Mouse (Mus musculus) heart, embryonic 12.5 days (tissue): ENCODE measurements at regions not wholly inside any gene's neighbourhood (a gene's known extent, or its start where the extent isn't known, plus 50 kb on each side); places are given as distances from the start of the nearest gene placed in this dataset.

Experiments
- ATAC-seq: fragments of 200-750 bp; cut with Nextera tagmentation; 2 replicates; pipeline ENCODE4 v1.8.0; 2017; ENCODE audit warnings: moderate TSS enrichment, moderate library complexity; ENCODE audit not compliant: insufficient number of reproducible peaks, low FRiP score
- H3K27ac ChIP-seq: fragments of 300-500 bp; sonication (generic); 2 replicates; pipeline ENCODE4 v1.5.1; 2016; ENCODE audit warnings: mild to moderate bottlenecking, moderate library complexity; ENCODE audit not compliant: poor library complexity, severe bottlenecking
- H3K27me3 ChIP-seq: fragments of 300-500 bp; sonication (generic); replicated peaks from 2 replicates; pipeline ENCODE4 v1.6.1; 2016; ENCODE audit warnings: mild to moderate bottlenecking, moderate library complexity
- H3K36me3 ChIP-seq: fragments of 300-500 bp; sonication (generic); 2 replicates; pipeline ENCODE4 v1.6.1; 2016; ENCODE audit warnings: mild to moderate bottlenecking, moderate library complexity
- H3K4me1 ChIP-seq: fragments of 300-500 bp; sonication (generic); replicated peaks from 2 replicates; pipeline ENCODE4 v1.6.1; 2016; ENCODE audit warnings: mild to moderate bottlenecking
- H3K4me2 ChIP-seq: fragments of 300-500 bp; sonication (generic); 2 replicates; pipeline ENCODE4 v1.6.1; 2016; ENCODE audit warnings: mild to moderate bottlenecking, moderate library complexity
- H3K4me3 ChIP-seq: fragments of 300-500 bp; sonication (generic); 2 replicates; pipeline ENCODE4 v1.5.1; 2016; ENCODE audit warnings: mild to moderate bottlenecking
- H3K9ac ChIP-seq: fragments of 300-500 bp; sonication (generic); 2 replicates; pipeline ENCODE4 v1.6.1; 2016; ENCODE audit warnings: mild to moderate bottlenecking, moderate library complexity
- H3K9me3 ChIP-seq: fragments of 300-500 bp; sonication (generic); replicated peaks from 2 replicates; pipeline ENCODE4 v1.6.1; 2016; ENCODE audit warnings: mild to moderate bottlenecking, moderate library complexity
- WGBS: fragments of 180-500 bp; shearing (Covaris S2); methylation state at CpG from one replicate; pipeline ENCODE4 v1.1.7; 2016; 5-methylcytosine and 5-hydroxymethylcytosine counted together

GRCm38 (mm10) chr10:122386748-122387147 lies 61.6 kb upstream of the Avpr1a start:
- H3K4me3 ChIP-seq, result no peak overlapping the region
- no peak for ATAC-seq
- H3K4me2 ChIP-seq, result no peak overlapping the region
- H3K9me3 ChIP-seq, result no peaks in the 10 kb centered on the region
- H3K27ac ChIP-seq, result no peak overlapping the region
- H3K4me1 ChIP-seq, result no peaks in the 10 kb centered on the region
- H3K36me3 ChIP-seq, result no peaks in the 10 kb centered on the region
- 88% methylated on average over 3 of the region's 3 CpGs for WGBS
- H3K9ac ChIP-seq, result no peak overlapping the region
- H3K27me3 ChIP-seq, result no peaks in the 10 kb centered on the region

- no peak overlapping the region for H3K4me3 ChIP-seq
- H3K27me3 ChIP-seq, result no peaks in the 10 kb centered on the region
- H3K4me2 ChIP-seq, result no peak overlapping the region
- H3K36me3 ChIP-seq, result no peaks in the 10 kb centered on the region
- H3K27ac ChIP-seq, result no peak overlapping the region
- 71% methylated on average over 3 of the region's 3 CpGs for WGBS
- no peak overlapping the region for H3K9ac ChIP-seq
- no peak for ATAC-seq
- no peaks in the 10 kb centered on the region for H3K9me3 ChIP-seq
- H3K4me1 ChIP-seq, result no peaks in the 10 kb centered on the region
These were observed 68.5 kb upstream of the Avpr1a start for GRCm38 (mm10) chr10:122379661-122380344.

GRCm38 (mm10) chr10:122343291-122343690 lies 105.0 kb upstream of the Avpr1a start:
- peaks cover 9% of the 10 kb centered on the region; the same call in 1 of the 2 replicates for H3K4me1 ChIP-seq
- 85% methylated on average over 9 of the region's 9 CpGs for WGBS
- no peaks in the 10 kb centered on the region for H3K9me3 ChIP-seq
- H3K4me2 ChIP-seq, result no peak overlapping the region
- no peaks in the 10 kb centered on the region for H3K36me3 ChIP-seq
- H3K27ac ChIP-seq, result no peak overlapping the region
- H3K4me3 ChIP-seq, result no peak overlapping the region
- no peaks in the 10 kb centered on the region for H3K27me3 ChIP-seq
- ATAC-seq, result no peak
- H3K9ac ChIP-seq, result no peak overlapping the region

DNA sequence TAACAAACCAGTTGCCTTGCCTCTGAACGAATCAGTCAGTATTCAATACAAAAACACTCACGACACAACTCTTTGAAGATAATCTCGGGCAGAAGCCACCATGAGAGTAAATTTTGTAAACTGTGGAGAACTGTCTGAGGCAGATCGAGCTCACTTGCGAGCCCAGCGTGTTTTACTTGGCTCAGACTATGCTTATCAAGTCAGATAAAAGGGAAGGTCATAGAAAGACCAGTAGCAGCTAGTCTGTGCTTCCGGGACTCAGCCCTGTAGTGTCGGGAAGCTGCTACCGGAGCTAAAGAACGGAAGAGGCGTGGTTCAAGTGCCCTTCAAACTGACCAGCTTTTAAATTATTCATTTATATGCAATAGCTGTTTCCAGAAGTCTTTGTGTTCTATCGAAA lies 105.9 kb upstream of the Avpr1a start:
- H3K36me3 ChIP-seq, result no peaks in the 10 kb centered on the region
- no peak overlapping the region for H3K27ac ChIP-seq
- peak; percentile 75; the same call in 1 of the 2 replicates for ATAC-seq
- H3K27me3 ChIP-seq, result no peaks in the 10 kb centered on the region
- H3K4me3 ChIP-seq, result no peak overlapping the region
- H3K4me2 ChIP-seq, result peak overlapping the region; percentile 33; the same call in 1 of the 2 replicates
- 40% methylated on average over 12 of the region's 12 CpGs for WGBS
- no peaks in the 10 kb centered on the region for H3K9me3 ChIP-seq
- H3K4me1 ChIP-seq, result peaks cover 9% of the 10 kb centered on the region; the same call in 1 of the 2 replicates
- H3K9ac ChIP-seq, result no peak overlapping the region

DNA sequence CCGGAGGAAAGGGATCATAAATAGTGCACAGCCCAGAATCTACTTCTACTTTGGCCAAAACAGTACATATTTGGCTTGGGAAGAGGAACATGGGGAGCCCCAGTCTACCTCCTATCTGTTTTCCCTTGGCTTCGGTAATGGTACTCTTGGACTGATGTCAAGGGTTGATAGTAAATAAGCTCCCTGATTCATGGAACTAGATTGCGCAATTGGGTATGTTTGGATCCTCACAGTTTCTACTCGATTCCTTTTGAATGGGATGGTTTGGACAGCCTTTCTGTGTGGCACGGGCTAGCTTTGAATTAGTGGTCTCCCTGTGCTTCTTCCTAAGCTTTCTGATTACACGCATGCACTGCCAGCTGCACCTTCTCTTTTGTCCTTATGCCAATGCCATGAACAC lies 121.4 kb upstream of the Avpr1a start:
- H3K9me3 ChIP-seq, result no peaks in the 10 kb centered on the region
- H3K4me3 ChIP-seq, result no peak overlapping the region
- no peaks in the 10 kb centered on the region for H3K4me1 ChIP-seq
- 80% methylated on average over 6 of the region's 6 CpGs for WGBS
- no peaks in the 10 kb centered on the region for H3K36me3 ChIP-seq
- no peaks in the 10 kb centered on the region for H3K27me3 ChIP-seq
- H3K9ac ChIP-seq, result no peak overlapping the region
- H3K27ac ChIP-seq, result no peak overlapping the region
- ATAC-seq, result no peak
- H3K4me2 ChIP-seq, result no peak overlapping the region

- 71% methylated on average over 4 of the region's 4 CpGs for WGBS
- Histone ChIP-seq H3K36me3 (no peaks in the 10 kb centered on the region), H3K9me3 (no peaks in the 10 kb centered on the region), H3K4me3 (no peak overlapping the region), H3K4me1 (no peaks in the 10 kb centered on the region), H3K27ac (no peak overlapping the region), H3K9ac (no peak overlapping the region), H3K4me2 (no peak overlapping the region), H3K27me3 (no peaks in the 10 kb centered on the region)
- no peak for ATAC-seq
These were observed 129.4 kb upstream of the Avpr1a start for GRCm38 (mm10) chr10:122318886-122319285.

DNA sequence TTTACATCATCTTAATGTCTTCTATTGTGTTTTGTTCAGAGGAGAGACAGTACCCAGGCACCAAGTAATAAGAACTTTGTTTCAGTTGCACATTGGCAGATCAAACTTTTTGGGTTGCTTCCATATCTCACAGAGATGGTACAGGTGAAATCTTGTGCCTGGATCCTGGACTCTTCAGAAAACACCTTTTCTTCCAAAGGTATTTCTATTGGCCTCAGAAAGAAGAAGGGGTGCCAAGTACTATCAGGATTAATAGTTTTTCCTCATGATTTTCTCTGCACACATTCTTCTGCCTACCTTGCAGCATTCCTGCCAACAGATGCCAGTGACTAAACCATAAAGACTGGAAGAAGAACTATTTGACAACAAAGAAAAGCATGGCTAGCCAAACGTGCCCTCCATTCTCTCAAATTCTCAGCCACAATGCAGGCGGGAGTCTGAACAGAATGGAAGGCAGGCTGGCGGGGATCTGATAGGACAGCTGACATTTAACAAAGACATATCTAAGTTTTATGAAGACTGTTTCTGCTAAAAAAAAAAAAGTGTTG lies 137.6 kb upstream of the Avpr1a start:
- H3K9me3 ChIP-seq, result no peaks in the 10 kb centered on the region
- no peak for ATAC-seq
- H3K27ac ChIP-seq, result no peak overlapping the region
- H3K36me3 ChIP-seq, result no peaks in the 10 kb centered on the region
- H3K4me3 ChIP-seq, result no peak overlapping the region
- H3K4me2 ChIP-seq, result no peak overlapping the region
- H3K9ac ChIP-seq, result no peak overlapping the region
- H3K27me3 ChIP-seq, result no peaks in the 10 kb centered on the region
- WGBS, result 76% methylated on average over 3 of the region's 3 CpGs
- no peaks in the 10 kb centered on the region for H3K4me1 ChIP-seq

GRCm38 (mm10) chr10:122308691-122309090 lies 139.6 kb upstream of the Avpr1a start:
- ATAC-seq, result no peak
- Histone ChIP-seq H3K36me3 (no peaks in the 10 kb centered on the region), H3K9me3 (no peaks in the 10 kb centered on the region), H3K4me3 (no peak overlapping the region), H3K27ac (no peak overlapping the region), H3K9ac (no peak overlapping the region), H3K4me2 (no peak overlapping the region), H3K4me1 (no peaks in the 10 kb centered on the region), H3K27me3 (no peaks in the 10 kb centered on the region)
- WGBS, result 79% methylated on average over 3 of the region's 3 CpGs

- no peak overlapping the region for H3K4me2 ChIP-seq
- no peak for ATAC-seq
- no peaks in the 10 kb centered on the region for H3K36me3 ChIP-seq
- WGBS, result 73% methylated on average over 6 of the region's 6 CpGs
- no peak overlapping the region for H3K4me3 ChIP-seq
- no peak overlapping the region for H3K27ac ChIP-seq
- H3K4me1 ChIP-seq, result no peaks in the 10 kb centered on the region
- no peaks in the 10 kb centered on the region for H3K27me3 ChIP-seq
- no peak overlapping the region for H3K9ac ChIP-seq
- H3K9me3 ChIP-seq, result no peaks in the 10 kb centered on the region
These were observed 146.0 kb upstream of the Avpr1a start for GRCm38 (mm10) chr10:122302259-122302658.

- WGBS, result 74% methylated on average over 5 of the region's 5 CpGs
- H3K4me2 ChIP-seq, result no peak overlapping the region
These were observed 152.3 kb upstream of the Avpr1a start for GRCm38 (mm10) chr10:122295921-122296425.

DNA sequence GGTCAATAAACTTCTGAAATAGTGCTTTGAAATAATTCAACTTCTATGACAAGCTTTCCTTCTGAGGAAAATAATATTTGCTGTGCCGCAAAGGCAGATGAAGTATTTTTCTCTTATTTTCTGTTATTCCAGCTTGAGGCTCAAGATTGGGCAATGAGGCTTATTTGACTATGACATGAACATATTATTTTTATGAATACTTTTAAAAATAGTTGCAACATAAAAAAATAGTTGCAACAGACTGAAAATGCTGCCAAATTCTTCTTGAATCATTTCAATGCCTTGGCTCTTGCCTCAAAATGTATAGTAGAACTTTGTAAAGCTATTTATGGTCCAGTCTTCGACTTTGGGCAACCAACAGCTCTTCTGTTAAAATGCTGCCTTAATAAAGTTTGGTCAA lies 156.7 kb upstream of the Avpr1a start:
- Histone ChIP-seq H3K4me2 (no peak overlapping the region), H3K4me3 (no peak overlapping the region), H3K36me3 (no peaks in the 10 kb centered on the region), H3K4me1 (no peaks in the 10 kb centered on the region), H3K27me3 (no peaks in the 10 kb centered on the region), H3K9me3 (no peaks in the 10 kb centered on the region), H3K9ac (no peak overlapping the region), H3K27ac (no peak overlapping the region)
- 77% methylated on average over 2 of the region's 2 CpGs for WGBS
- no peak for ATAC-seq

More at GRCm38 (mm10) chr10:122295921-122296425, 152.3 kb upstream of the Avpr1a start:
- H3K9me3 ChIP-seq, result no peaks in the 10 kb centered on the region
- no peak overlapping the region for H3K4me3 ChIP-seq
- H3K27ac ChIP-seq, result no peak overlapping the region
- no peaks in the 10 kb centered on the region for H3K27me3 ChIP-seq
- H3K4me1 ChIP-seq, result no peaks in the 10 kb centered on the region
- ATAC-seq, result no peak
- H3K36me3 ChIP-seq, result no peaks in the 10 kb centered on the region
- H3K9ac ChIP-seq, result no peak overlapping the region
